Mouse (Mus musculus) spleen, postnatal 36 days (tissue): ENCODE measurements at regions not wholly inside any gene's neighbourhood (a gene's known extent, or its start where the extent isn't known, plus 50 kb on each side); places are given as distances from the start of the nearest gene placed in this dataset.
"Not testable (repeated sequence)": the region's sequence is repeated elsewhere in the genome, so short reads cannot be mapped to it uniquely, and the experiment has no call there.

Experiments used
- DNase-seq, 2 experiments: peaks; one replicate each; pipeline ENCODE4 v3.0.0; 2022; ENCODE audit warnings: low spot score in 2 of 2, mixed read lengths in 1 of 2

DNA sequence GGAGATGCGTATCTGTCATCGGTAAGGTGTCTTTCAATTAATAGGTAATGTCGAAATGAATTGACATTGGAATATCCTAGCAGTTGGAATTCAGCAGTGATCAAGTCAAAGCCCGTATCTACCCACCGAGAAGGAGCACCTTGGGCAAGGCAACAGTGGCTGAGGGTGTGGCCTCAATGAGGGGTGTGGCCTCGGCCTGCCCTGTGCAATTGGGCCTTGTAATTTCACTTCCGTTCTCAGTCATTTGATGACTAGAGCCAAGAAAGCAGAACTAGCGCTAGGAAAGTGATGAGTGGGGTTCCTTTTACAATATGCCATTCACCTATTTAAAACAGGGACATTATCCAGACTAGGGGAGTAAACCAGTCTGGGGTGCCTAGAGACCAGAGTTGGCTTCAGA lies 77.6 kb downstream of the Elovl4 start:
- no peak for DNase-seq

DNA sequence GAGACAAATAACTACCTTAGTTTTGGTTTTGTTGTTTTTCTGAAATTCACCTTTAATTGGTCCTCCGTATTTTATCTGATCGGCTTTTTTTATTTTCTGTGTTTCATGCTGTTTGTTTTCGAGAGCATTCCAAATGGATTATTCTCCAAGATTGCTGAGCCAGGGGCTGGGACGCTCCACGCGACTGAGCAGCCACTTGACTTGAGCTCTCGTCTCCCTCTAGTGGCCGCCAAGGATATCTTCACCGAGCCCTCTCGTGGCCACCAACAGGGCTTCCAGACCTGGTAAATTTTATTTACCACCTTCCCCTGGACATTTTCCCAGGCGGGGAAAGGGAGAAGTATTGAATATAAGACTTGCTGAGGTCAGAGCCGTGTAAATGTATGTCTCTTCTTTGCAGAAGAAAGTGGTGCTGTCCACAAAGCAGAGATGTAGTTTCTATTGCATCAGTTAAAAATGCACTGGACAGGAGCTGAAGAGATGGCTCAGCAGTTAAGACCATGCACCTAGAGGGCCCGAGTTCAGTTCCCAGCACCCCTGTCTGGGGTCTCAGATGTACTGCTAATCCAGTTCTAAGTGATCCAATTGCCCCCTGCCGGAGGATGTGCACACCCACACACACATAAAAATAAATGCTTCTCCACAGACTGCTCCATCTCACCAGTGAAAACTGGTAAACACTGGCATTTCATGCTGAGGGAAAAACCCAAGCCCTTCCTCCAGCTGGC lies 78.5 kb downstream of the Elovl4 start:
- peak; percentile 8 to 25 for DNase-seq

DNA sequence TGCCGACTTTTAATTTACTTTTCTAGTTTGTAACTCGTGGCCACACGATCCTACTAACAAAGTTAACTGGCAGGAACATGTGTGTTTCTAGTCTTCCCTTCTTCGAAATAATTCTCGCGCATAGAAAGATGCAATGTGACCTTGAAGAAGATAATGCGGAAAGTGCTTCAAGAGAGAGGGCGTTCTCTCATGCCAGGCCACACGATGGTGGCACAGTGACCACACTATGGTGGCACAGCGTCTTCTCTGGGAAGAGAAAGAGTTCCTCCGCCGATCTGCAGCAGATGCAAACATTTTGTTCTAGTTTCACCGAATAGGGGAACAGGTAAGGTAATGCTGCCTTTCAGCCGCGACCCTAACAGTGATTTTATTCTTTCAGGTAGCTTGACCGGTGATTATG lies 79.1 kb downstream of the Elovl4 start:
- DNase-seq = no peak

DNA sequence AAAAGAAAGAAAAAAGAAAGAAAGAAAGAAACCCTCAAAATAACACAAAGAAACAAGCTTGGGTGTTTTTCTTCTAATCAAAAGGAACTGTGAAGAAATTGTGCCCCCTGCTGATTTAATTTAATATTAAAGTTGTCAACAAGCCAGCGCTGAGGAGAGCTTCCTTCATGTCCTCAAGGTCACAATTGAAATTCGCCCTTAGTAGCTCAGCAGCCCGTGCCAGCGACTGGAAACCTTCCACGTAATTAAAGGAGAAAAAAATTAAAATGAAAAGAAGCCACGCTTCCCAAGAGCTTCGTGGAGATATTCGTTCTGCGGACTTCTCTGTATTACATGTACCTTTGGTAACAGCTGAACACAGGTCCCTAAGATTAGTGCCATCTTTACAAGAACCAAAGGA lies 80.0 kb downstream of the Elovl4 start:
- DNase-seq = no peak

DNA sequence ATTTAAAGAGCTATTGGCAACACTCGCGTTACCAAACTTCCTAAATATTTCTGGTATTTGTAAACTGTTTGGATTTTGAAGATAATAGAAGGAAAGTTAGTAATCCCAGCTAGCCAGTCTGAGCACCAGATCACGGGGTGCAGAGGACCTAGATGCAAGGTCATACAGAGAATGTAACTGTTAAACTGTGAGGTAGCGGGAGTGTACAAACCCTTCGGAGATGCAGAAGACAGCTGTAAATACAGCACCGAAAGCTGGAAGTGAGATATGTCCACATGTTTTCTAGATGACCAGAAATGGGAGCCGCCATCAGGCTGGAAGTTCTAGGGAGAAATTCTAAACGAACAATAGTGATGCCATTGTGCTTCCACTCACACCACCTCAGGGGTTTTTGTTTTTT lies 80.5 kb downstream of the Elovl4 start:
- DNase-seq = no peak

DNA sequence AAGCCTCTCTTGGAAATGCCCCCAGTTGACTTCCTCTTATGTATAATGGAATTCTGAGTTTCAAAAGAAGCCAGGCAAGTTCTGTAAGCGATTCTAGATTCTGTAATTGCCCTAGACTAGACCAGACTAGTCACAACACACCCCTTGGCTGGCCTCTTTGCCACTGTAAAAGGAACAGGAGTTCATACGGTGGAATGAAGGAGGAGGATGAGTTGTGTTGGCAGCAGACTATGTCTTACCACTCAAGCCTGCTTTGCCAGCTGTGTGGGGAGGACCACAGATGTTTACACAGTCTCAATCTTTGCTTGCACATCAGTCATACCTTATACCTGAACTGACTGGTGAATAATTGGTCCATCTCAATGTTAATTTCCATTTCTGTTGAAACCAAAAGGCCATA lies 85.1 kb downstream of the Elovl4 start:
- no peak for DNase-seq

DNA sequence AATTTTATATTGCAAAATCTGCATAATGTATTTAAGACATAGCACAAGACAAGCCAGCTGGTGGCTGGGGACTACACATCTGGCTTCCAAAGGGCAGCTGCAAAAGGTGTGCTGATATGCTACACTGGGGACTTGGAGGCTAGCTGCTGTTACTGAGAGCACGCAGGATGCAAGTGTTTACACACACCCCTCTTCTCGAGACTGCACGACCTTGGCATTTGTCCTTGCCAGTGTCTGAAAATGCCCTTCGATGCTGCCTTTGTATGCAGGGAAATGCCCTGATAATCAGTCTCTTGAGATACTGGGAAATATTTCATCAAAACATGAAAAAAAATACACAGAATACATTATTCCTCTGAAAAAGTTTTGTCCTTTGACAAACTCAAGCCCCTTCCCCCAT lies 86.3 kb downstream of the Elovl4 start:
- DNase-seq = no peak

DNA sequence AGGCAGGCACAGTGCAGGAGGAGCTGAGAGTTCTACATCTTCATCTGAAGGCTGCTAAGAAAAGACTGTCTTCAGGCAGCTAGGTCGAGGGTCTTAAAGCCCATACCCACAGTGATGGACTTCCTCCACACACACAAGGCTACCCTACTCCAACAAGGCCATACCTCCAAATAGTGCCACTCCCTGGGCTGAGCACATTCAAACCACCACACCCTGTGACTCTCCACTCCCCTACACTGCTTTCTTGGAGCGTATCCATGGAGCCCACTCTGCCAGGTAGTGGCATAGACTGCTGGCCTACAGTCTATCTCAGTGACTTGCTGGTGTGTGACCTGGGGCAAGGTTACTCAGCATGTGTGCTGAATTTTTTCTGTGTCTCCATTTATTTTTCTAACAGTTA lies 88.0 kb downstream of the Elovl4 start:
- not testable (repeated sequence) for DNase-seq

DNA sequence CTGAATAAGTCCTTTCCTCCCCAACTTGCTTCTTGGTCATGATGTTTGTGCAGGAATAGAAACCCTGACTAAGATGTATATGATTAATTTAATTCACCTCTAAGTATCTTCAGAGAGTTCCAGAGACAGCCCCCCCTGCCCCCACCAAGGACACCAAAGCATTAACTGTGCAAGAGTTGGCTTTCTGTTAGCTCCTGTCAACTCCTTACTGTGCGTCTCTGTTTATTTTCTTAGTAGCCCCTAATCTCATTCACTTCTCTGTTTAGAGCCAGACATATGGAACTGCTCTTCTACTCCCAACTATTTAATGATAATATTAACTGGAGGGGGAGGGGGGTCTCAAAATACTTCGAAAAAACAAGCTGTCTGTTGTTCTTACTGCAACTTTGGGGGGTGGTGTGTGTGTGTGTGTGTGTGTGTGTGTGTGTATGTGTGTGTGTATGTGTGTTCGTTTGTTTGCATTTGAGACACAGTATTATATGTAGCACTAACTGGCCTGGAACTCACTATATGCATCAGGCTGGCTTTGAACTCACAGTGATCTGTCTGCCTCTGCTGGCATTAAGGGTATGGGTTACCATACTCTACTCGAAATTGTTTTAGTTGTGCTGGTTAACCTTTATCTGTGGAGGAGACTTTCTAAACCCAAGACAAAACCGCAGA lies 89.8 kb downstream of the Elovl4 start:
- DNase-seq = no peak

DNA sequence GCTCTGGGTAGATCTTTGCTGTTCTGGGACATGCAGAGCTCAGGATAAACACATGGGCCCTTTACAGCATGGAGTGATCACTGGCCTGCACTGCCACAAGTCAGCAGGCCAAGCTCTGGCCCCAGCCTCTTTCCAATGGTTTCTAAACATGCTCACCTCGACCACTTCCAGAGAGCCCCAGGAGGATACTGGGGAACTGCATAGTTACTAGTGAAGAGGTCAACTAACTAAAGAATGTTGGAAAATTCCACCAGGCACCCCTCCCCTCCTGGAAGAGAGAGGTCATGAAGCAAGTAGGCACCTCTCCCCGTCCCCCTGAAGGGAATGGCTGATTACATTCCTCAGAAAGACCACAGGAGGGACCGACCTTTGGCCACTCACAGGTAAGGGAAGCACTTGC lies 98.7 kb downstream of the Elovl4 start:
- DNase-seq = no peak

DNA sequence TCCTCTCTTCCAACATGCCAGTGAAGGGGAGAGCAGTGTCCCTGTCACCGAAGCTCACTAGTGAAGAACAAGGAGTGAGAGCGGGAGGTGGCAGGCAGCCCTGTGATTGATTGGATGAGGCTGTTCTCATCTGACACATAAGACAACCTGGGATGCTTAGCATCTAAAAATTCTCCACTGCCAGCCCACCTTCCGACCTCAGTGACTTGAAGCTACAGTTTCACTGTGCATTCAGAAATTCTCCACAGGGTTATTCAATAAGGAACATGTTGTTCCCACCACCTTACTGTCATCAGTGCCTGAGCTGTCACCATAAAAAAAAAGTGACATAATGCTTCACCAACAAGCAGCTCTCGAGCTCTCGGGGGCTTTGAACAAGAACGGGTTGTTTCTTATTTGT lies 100.0 kb downstream of the Elovl4 start:
- no peak for DNase-seq

DNA sequence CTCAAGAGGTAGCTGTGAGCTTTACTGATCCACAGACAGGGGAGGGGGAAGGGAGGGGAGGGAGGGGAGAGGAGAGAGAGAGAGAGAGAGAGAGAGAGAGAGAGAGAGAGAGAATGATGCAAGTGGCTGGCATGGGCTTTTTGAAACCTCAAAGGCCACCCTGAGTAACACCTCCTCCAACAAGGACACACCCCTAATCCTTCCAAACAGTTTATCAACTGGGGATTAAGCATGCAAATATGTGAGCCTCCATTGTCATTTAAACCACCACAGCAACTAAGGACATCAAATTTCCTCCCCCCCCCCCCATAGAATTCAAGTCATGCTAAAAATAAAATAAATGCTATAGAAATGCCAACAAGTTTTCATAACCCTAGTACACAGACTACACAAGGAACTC lies 101.9 kb downstream of the Elovl4 start:
- no peak for DNase-seq

DNA sequence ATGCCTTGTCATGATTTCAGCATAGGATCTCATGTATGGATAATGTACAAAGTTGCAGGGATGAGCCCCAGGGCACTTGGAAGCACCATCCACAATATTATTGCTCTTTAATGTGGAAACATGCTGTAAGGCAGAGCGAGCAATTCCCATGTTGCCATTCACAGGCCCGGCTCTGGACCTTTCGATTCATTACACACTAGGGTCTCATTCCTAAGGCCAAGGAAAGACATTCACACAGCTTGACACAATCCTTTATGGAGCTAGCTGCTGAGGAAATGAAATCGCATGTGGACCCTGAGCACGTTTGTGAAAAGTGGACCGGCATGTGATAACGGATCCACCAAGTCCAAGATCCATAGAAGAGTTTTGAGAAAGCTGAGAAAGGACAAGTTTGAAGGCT lies 105.2 kb downstream of the Elovl4 start:
- no peak for DNase-seq

DNA sequence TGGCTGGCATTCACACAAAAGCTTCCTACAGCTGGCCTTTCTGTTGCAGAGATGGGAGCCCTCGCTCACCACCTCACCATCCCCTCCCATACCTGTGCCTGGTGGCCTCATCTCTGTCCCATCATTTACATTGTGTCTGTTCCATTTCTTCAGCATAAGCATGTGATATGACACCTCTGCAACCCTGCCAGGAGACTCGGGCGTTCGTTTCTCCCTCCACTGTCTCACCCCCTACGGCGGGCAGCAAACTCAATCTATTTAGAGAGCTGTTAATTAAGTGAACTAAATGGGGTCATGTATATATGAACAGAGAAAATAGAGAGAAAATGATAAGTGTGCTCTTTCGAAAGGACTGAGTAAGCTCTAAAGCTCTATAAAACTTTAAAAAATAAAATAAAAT lies 106.0 kb downstream of the Elovl4 start:
- no peak for DNase-seq

DNA sequence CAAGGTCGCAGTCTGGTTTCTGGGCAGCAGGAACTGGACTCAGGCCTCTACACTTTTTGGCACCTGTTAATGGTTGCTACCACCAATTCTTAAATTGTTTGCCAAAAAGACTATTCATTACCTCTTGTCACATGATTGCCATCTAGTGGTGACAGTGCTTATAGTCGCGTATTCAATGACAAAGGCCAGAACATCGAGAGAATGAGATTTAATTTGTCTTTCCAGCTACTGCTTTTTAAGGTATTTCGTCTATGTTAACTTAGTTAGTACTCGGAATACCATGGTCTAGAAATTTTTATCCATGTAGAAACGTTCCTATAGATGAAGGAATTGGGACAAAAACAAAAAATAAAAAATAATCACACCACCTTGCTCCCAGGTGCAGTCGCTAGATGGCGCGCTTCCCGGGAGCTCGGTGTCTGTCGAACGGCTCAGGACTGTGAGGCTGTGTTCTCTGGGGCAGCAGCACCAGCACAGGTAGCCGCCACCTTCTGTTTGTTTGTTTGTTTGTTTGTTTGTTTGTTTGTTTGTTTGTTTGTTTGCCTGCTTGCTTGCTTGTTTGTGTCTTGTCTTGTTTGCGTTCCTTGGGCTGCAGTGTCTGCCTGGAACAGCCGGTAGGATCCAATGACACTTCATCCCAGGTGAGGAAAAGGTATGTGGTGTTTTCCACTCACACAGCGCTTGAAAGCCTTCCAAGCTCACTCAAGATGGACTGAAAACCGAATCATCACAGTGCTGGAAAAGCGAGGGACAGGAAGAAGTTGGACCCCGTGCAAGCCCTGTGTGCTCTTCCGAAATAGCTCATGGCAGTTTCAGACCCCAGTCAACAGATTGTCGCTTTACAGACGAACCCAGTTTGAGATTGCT lies 114.5 kb downstream of the Elovl4 start:
- peak; percentile 46 to 65 for DNase-seq
